Mouse (Mus musculus) liver, embryonic 12.5 days (tissue): Measurements from ENCODE around the gene Mysm1. TPM values are rescaled to one million over a fixed set of nuclear protein-coding genes. Genes with fewer than 3 reads are reported as not detected.

Experiments used
- ATAC-seq: fragments of 200-750 bp; cut with Nextera tagmentation; 2 replicates; pipeline ENCODE4 v1.8.0; 2017; ENCODE audit warnings: moderate number of reproducible peaks, mild to moderate bottlenecking, moderate library complexity
- H3K27ac ChIP-seq: fragments of 300-500 bp; sonication (generic); 2 replicates; pipeline ENCODE4 v1.5.1; 2016; ENCODE audit warnings: mild to moderate bottlenecking
- H3K27me3 ChIP-seq: fragments of 300-500 bp; sonication (generic); replicated peaks from 2 replicates; pipeline ENCODE4 v1.6.1; 2016; ENCODE audit warnings: mild to moderate bottlenecking, moderate library complexity
- H3K36me3 ChIP-seq: fragments of 300-500 bp; sonication (generic); 2 replicates; pipeline ENCODE4 v1.6.1; 2016; ENCODE audit warnings: mild to moderate bottlenecking, moderate library complexity
- H3K4me1 ChIP-seq: fragments of 300-500 bp; sonication (generic); 2 replicates; pipeline ENCODE4 v1.6.1; 2016
- H3K4me2 ChIP-seq: fragments of 300-500 bp; sonication (generic); 2 replicates; pipeline ENCODE4 v1.6.1; 2016; ENCODE audit warnings: mild to moderate bottlenecking, moderate library complexity
- H3K4me3 ChIP-seq: fragments of 300-500 bp; sonication (generic); 2 replicates; pipeline ENCODE4 v1.5.1; 2016; ENCODE audit warnings: mild to moderate bottlenecking, moderate library complexity
- H3K9ac ChIP-seq: fragments of 300-500 bp; sonication (generic); 2 replicates; pipeline ENCODE4 v1.6.1; 2016; ENCODE audit warnings: mild to moderate bottlenecking, moderate library complexity
- H3K9me3 ChIP-seq: fragments of 300-500 bp; sonication (generic); replicated peaks from 2 replicates; pipeline ENCODE4 v1.6.1; 2016; ENCODE audit warnings: mild to moderate bottlenecking, moderate library complexity
- WGBS: fragments of 180-500 bp; shearing (Covaris S2); methylation state at CpG from one replicate; pipeline ENCODE4 v1.1.7; 2016; ENCODE audit not compliant: insufficient replicate concordance; 5-methylcytosine and 5-hydroxymethylcytosine counted together
- polyA plus RNA-seq: library from polyadenylated mRNA; unstranded; fragments of >200 nt; fragmentation: Nextera tagmentation; extraction: Ambion mirVana; gene quantifications from 2 replicates; pipeline ENCODE4 v1.2.1, GENCODE M21; 2016

Gene Mysm1
- polyA plus RNA-seq, 1 experiment from 2014 or later: 14.9 TPM

DNA sequence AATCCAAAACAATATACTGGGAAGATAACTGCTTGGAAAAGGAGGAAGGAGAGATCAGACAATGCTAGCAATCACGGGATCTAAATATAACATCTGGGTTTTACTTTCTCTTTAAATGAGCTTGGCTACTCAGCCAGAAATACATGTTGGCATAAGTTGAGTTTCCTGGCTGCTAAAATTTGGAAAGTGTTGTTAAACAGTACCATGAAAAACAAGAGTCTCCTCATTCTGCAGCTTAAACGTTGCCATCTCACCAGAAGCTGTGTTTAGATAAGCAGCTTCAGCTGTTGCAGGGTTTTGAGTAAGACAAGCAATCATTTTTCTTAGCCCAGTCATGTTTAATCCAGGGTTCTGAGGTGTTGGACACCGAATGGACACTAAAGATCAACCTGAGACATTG is 77.1 kb downstream of the Mysm1 start:
- Histone ChIP-seq H3K4me3 (no peak overlapping the region), H3K9me3 (no peaks in the 10 kb centered on the region), H3K27ac (no peak overlapping the region), H3K27me3 (no peaks in the 10 kb centered on the region), H3K4me1 (no peaks in the 10 kb centered on the region), H3K36me3 (no peaks in the 10 kb centered on the region), H3K4me2 (no peak overlapping the region), H3K9ac (no peak overlapping the region)
- WGBS: 36% methylated on average over 3 of the region's 3 CpGs
- ATAC-seq: no peak

DNA sequence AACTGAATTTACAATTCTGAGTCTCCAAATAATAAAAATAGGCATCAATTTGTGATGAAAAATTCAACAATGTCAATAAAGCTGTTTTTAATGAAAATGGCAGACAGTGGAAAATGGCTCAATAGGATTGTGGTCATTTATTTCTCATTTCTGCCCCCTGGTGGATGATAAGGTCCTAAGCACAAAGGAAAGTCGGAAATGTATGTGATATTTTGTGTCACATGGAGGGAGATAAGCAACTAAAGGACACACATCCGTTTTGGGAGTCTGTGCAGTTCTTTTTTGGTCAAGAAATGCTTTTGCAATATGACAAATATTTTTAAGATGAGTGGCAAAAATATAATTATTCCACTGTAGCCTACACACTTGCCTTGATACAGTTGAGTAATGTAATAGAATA is 78.2 kb downstream of the Mysm1 start:
- no peak overlapping the region for H3K4me2 ChIP-seq
- WGBS: 6% methylated on average over 2 of the region's 2 CpGs
- H3K27ac ChIP-seq: no peak overlapping the region
- no peaks in the 10 kb centered on the region for H3K27me3 ChIP-seq
- no peaks in the 10 kb centered on the region for H3K4me1 ChIP-seq
- no peaks in the 10 kb centered on the region for H3K9me3 ChIP-seq
- no peaks in the 10 kb centered on the region for H3K36me3 ChIP-seq
- no peak overlapping the region for H3K4me3 ChIP-seq
- ATAC-seq: no peak
- H3K9ac ChIP-seq: no peak overlapping the region

Other genes starting within 250 kb of the Mysm1 start
- gene Tek, start 239.8 kb downstream of the Mysm1 start, polyA plus RNA-seq: 8.0 and 8.2 TPM in 2 replicates
- not detected in 2 replicates for gene Eqtn, start 50.3 kb downstream of the Mysm1 start, polyA plus RNA-seq
- 12.0 and 12.2 TPM in 2 replicates for gene Jun, start 73.1 kb upstream of the Mysm1 start, polyA plus RNA-seq